ENCODE assay signal across 7 mouse cellular contexts in genomic region chr1:138328320-138328719, GRCm38 (mm10). TPM values are rescaled to one million over a fixed set of nuclear protein-coding genes. Genes with fewer than 3 reads are reported as not detected.
DNase-seq lines count a peak whose midpoint lies in the region; ATAC-seq and TF ChIP-seq lines count a peak whose summit lies in the region.

No protein-coding gene starts in this region.

- no peak overlapping the region for H3K4me2 ChIP-seq in liver, embryonic 14.5 days (ENCODE audit: low read depth)
- no peak overlapping the region for H3K4me2 ChIP-seq in liver, embryonic 11.5 days
- peak overlapping the region; percentile 32 for H3K4me2 ChIP-seq in hindbrain, embryonic 13.5 days

- H3K27ac ChIP-seq in liver, embryonic 14.5 days = no peak overlapping the region
- no peak overlapping the region for H3K27ac ChIP-seq in liver, embryonic 11.5 days (ENCODE audit: low read depth, low read length)
- H3K27ac ChIP-seq in cortical plate, adult 2 months (ENCODE audit: insufficient read depth, low read length) = no peak overlapping the region
- no peak overlapping the region for H3K27ac ChIP-seq in hindbrain, embryonic 13.5 days

- ATAC-seq in liver, embryonic 14.5 days (ENCODE audit: insufficient read depth) = no peak
- ATAC-seq in liver, embryonic 11.5 days (replicated peaks; ENCODE audit: low FRiP score) = no peak
- no peak for ATAC-seq in hindbrain, embryonic 13.5 days (ENCODE audit: low FRiP score)

- TF ChIP-seq CTCF in liver, embryonic 14.5 days (IDR thresholded peaks at IDR 0.05; ENCODE audit: low read depth) = peak; percentile 37; the same call in 1 of the 2 replicates
- peak; percentile 38; the same call in 1 of the 2 replicates for TF ChIP-seq CTCF in cortical plate, adult 2 months (IDR thresholded peaks at IDR 0.05; ENCODE audit: extremely low read depth, insufficient read depth, low read length)

- DNase-seq in liver, embryonic 14.5 days (ENCODE audit: low read depth in 3 of 3, low spot score in 3 of 3) = no peak
- no peak for DNase-seq in liver, embryonic 11.5 days (ENCODE audit: low spot score)
- peak; percentile 22 for DNase-seq in MEL-GATA-1-ER (ENCODE audit: extremely low read depth, low read depth)
- DNase-seq in lung, postnatal 36 days = peak; percentile 59
- DNase-seq in urinary bladder, postnatal 36 days (ENCODE audit: low spot score in 2 of 2) = no peak

- no peak for TF ChIP-seq POLR2A in cortical plate, adult 2 months (IDR thresholded peaks at IDR 0.05; ENCODE audit: extremely low read depth, insufficient read depth, low read length)

- 15% methylated on average over 12 of the region's 12 CpGs for WGBS in liver, embryonic 14.5 days (ENCODE audit: insufficient replicate concordance)
- 18% methylated on average over 12 of the region's 12 CpGs for WGBS in liver, embryonic 11.5 days
- WGBS in hindbrain, embryonic 13.5 days = 12% methylated on average over 12 of the region's 12 CpGs

- H3K4me3 ChIP-seq in liver, embryonic 14.5 days (ENCODE audit: insufficient read depth in 1 of 2, low read depth in 2 of 2, low read length in 2 of 2) = no peak overlapping the region
- H3K4me3 ChIP-seq in liver, embryonic 11.5 days (ENCODE audit: low read depth, low read length) = no peak overlapping the region
- H3K4me3 ChIP-seq in cortical plate, adult 2 months (ENCODE audit: insufficient read depth, low read length) = no peak overlapping the region
- no peak overlapping the region for H3K4me3 ChIP-seq in hindbrain, embryonic 13.5 days

- no peaks in the 10 kb centered on the region for H3K9me3 ChIP-seq in liver, embryonic 14.5 days (ENCODE audit: control insufficient read depth, low read length)
- no peaks in the 10 kb centered on the region for H3K9me3 ChIP-seq in liver, embryonic 11.5 days (ENCODE audit: control insufficient read depth, low read length)
- no peaks in the 10 kb centered on the region for H3K9me3 ChIP-seq in hindbrain, embryonic 13.5 days

- H3K36me3 ChIP-seq in liver, embryonic 14.5 days (replicated peaks; ENCODE audit: control insufficient read depth, insufficient read depth, low read depth) = no peaks in the 10 kb centered on the region
- no peaks in the 10 kb centered on the region for H3K36me3 ChIP-seq in liver, embryonic 11.5 days (ENCODE audit: control insufficient read depth, insufficient read depth, low read length)
- no peaks in the 10 kb centered on the region for H3K36me3 ChIP-seq in hindbrain, embryonic 13.5 days

- no peaks in the 10 kb centered on the region for H3K4me1 ChIP-seq in liver, embryonic 14.5 days (replicated peaks; ENCODE audit: control insufficient read depth in 2 of 2, insufficient read depth in 2 of 2, low read length in 1 of 2)
- H3K4me1 ChIP-seq in liver, embryonic 11.5 days (replicated peaks; ENCODE audit: control insufficient read depth, insufficient read depth, low read length) = no peaks in the 10 kb centered on the region
- H3K4me1 ChIP-seq in cortical plate, adult 2 months (ENCODE audit: control insufficient read depth, insufficient read depth, low read length) = no peaks in the 10 kb centered on the region
- H3K4me1 ChIP-seq in hindbrain, embryonic 13.5 days (replicated peaks) = peaks cover 15% of the 10 kb centered on the region

- no peak for TF ChIP-seq EP300 in liver, embryonic 14.5 days (IDR thresholded peaks at IDR 0.05; ENCODE audit: low read depth)

- H3K9ac ChIP-seq in liver, embryonic 14.5 days (replicated peaks) = no peak overlapping the region
- no peak overlapping the region for H3K9ac ChIP-seq in liver, embryonic 11.5 days (ENCODE audit: low read depth, low read length)
- no peak overlapping the region for H3K9ac ChIP-seq in hindbrain, embryonic 13.5 days

- no peaks in the 10 kb centered on the region for H3K27me3 ChIP-seq in liver, embryonic 14.5 days (ENCODE audit: control insufficient read depth, insufficient read depth, low read length)
- H3K27me3 ChIP-seq in liver, embryonic 11.5 days (replicated peaks; ENCODE audit: control insufficient read depth, insufficient read depth, low read length) = no peaks in the 10 kb centered on the region
- 0 out of 2 replicates have a peak, but pooled peaks cover 3% of the 10 kb centered on the region for H3K27me3 ChIP-seq in hindbrain, embryonic 13.5 days

RNA-seq across cellular contexts. Expression of gene Atp6v1g3, which starts 54.8 kb away (rescaled TPM):
- polyA plus RNA-seq in liver, embryonic 14.5 days (2012; rRNA removed) = not detected in 2 replicates
- not detected in 2 replicates for polyA plus RNA-seq in liver, embryonic 14.5 days (2014; fragmentation: Nextera tagmentation; extraction: Ambion mirVana)
- polyA plus RNA-seq in liver, embryonic 11.5 days (2014; fragmentation: Nextera tagmentation; extraction: Ambion mirVana) = not detected in 2 replicates
- not detected in 2 replicates for polyA plus RNA-seq in cortical plate, adult 2 months (2012; rRNA removed)
- polyA plus RNA-seq in hindbrain, embryonic 13.5 days (2015; fragmentation: Nextera tagmentation; extraction: Ambion mirVana) = not detected in 2 replicates

Comparison
In these comparisons a context has a peak if more than half of its experiments do, and no peak if none do; other contexts are left out.
1. DNase-seq: peak in MEL-GATA-1-ER (single experiment) and lung, postnatal 36 days (single experiment); none in liver, embryonic 14.5 days (0 of 3), liver, embryonic 11.5 days (single experiment) and urinary bladder, postnatal 36 days (0 of 2).